Mouse (Mus musculus) thymus, postnatal 0 days (tissue): ENCODE results near the gene C130032M10Rik. TPM values are rescaled to one million over a fixed set of nuclear protein-coding genes. Genes with fewer than 3 reads are reported as not detected.

Experiments
- DNase-seq: peaks from one replicate; pipeline ENCODE4 v3.0.0-alpha.2; 2015; ENCODE audit warnings: low spot score
- polyA plus RNA-seq: library from polyadenylated mRNA; unstranded; fragments of >200 nt; fragmentation: Nextera tagmentation; extraction: Ambion mirVana; gene quantifications from 2 replicates; pipeline ENCODE4 v1.2.1, GENCODE M21; 2015

C130032M10Rik gene
- not detected in 2 replicates for polyA plus RNA-seq

DNA sequence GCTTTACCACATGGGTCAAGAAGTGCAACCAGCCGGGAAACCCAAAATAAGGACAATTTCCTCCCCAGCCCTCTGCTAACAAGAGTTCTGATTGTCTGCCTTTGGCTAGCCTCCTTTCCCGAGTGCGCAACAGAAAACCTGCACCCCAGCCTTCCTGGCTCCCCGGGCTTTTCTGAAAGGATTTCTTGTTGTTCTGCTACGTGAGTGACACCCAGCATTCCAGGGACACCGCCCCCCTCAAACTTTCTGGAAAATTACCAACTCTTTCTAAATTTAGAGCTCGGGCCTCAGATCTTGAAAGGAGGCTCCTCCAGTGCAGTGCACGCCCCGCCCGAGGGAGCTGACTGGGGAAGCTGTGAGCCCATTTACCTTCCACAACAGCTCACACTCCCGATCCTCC lies at the start of gene C130032M10Rik:
C130032M10Rik (plus strand) TSS at position 334 of the 400 bp plus-strand sequence.
- DNase-seq, result no peak

GRCm38 (mm10) chr9:114466871-114467270 lies 48.6 kb upstream of the C130032M10Rik start:
- DNase-seq, result no peak

DNA sequence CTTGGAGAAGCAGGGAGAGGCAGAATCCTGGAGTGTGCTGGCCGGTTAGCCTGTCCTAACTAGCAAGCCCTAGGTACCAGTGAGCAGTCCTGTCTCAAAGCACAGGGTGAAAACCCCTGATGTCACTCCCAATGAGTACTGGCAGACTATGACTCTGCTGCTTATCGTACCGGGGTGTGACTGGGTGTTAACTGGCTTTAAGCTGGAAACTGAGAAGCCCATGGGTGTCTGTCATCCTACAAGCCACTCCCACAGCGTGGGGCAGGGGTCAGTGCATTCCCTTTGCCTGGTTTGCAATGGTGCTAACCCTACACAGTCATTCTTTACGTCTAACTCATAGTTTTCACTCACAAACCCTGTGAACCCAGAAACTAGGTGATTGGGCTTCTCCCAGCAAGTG lies 47.3 kb upstream of the C130032M10Rik start:
- no peak for DNase-seq

DNA sequence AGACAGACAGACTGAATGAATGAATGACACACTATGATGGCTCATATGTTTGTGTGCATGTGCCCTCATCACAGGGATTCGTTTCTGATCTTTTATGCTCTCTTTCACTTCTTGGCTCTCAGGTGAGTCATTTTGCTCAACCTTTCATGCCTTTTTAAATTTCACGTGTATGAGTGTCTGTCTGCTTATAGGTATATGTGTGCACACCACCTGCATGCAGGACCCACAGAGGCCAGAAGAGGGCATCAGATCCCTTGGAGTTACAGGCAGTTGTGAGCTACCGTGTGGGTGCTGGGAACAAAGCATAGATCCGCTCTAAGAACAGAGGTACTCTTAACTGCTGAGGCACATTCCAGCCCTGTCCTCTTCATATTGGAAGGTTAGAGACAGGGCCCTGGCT lies 46.8 kb upstream of the C130032M10Rik start:
- no peak for DNase-seq

DNA sequence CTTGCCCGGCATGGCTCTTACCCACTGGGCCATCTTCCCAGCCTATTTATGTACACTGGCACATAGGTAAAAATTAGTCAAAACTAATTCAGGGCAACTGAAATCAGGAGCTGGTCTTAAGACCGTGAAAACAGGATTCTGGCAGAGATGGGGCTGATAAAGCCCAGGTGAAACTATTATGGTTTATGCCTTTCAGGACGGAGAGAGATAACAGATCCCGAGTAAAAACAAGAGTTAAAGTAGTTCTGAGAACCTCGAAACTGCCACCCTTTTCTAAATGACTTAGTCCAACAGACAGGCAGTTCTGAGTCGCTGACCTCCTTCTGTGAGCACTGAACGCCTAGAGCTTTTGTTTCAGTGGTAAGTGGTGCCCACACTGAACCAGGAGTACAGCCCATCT lies 43.6 kb upstream of the C130032M10Rik start:
- DNase-seq, result no peak

- no peak for DNase-seq
Observed at GRCm38 (mm10) chr9:114477019-114477418, 38.5 kb upstream of the C130032M10Rik start.

DNA sequence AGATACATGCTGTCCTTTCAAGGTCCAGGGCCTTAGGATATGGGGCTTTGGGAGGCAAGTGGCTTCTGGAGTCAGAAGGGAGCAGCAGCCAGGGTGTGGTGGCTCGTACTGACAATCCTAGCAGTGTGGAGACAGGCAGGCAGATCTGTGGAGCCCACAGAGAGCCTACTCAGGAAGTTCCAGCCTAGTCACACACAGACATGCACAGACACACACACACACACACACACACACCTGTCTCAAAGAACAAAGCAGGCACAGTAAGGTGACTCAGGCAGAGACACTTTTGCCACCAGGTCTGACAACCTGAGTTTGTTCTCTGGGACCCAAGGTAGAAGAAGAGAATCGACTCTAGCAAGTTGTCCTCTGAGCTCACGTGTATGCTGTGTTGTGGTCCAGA lies 34.6 kb upstream of the C130032M10Rik start:
- DNase-seq, result peak; percentile 30

GRCm38 (mm10) chr9:114484771-114485170 lies 30.7 kb upstream of the C130032M10Rik start:
- DNase-seq, result no peak

DNA sequence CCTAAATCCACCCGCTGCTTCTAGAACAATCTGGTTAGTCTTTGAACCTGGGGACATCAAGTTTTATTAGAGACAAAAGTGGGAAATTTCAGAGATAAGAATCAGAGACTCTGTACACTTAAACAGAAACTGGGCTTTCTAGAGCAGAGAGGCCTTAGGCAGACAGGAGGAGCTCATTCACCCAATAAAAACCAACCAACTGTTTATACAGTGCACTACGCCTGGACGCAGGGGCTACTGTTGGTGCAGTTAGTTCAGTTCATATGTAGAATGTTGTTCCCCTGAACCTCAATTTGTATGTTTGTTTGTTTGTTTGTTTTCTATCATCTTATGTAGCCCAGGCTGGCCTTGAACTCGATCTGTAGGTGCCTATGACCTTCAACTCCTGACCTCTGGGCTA lies 28.7 kb upstream of the C130032M10Rik start:
- DNase-seq, result no peak

GRCm38 (mm10) chr9:114487481-114488258 lies 27.8 kb upstream of the C130032M10Rik start:
- DNase-seq, result no peak

- peak; percentile 86 for DNase-seq
Observed at GRCm38 (mm10) chr9:114496469-114496868, 19.0 kb upstream of the C130032M10Rik start.

GRCm38 (mm10) chr9:114498218-114498617 lies 17.3 kb upstream of the C130032M10Rik start:
- peak; percentile 87 for DNase-seq

GRCm38 (mm10) chr9:114499783-114500515 lies 15.5 kb upstream of the C130032M10Rik start:
- DNase-seq, result peak; percentile 69

DNA sequence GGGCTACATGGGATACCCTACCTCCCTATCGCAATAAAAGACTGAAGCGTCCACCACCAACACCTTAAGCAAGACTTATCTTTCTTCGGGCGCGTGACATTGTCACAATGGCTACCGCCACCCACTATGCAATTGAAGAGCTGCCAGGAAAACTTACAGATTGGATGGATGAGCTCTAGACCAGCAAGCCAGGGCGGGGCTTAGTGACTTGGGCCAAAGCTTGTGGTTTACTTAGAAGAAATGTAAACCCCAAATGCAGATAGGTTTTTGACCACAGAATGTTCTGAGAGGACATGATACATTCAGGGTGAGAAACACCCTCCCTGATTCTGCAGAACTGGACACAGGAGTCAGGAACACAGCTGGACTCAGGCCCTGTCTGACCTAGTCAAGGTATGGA lies 14.4 kb upstream of the C130032M10Rik start:
- DNase-seq, result no peak

GRCm38 (mm10) chr9:114501913-114502312 lies 13.6 kb upstream of the C130032M10Rik start:
- DNase-seq, result no peak

- DNase-seq, result no peak
Observed at GRCm38 (mm10) chr9:114502711-114503427, 12.6 kb upstream of the C130032M10Rik start.

- no peak for DNase-seq
Observed at GRCm38 (mm10) chr9:114504816-114505215, 10.7 kb upstream of the C130032M10Rik start, which contains the start of gene Ccr4. Ccr4 (minus strand) TSS chr9:114504916.

DNA sequence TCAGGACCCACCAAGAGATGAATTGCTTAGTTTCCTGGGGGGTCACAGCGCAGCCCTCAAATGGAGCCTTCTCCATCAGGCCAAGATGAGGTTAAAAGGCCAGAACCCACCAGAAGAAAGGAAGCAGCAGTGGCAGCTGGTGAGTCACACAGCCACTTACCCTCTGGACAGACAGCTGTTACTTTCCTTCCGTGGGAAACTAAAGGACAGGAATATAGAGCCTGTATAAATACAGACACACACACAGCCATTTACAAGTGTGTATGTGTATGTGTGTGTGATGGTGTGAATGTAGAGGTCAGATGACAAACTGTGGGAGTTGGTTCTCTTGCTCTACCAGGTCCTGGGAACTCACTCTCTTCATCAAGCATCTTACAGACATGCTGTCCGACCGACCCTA lies 8.9 kb upstream of the C130032M10Rik start:
- DNase-seq, result no peak

GRCm38 (mm10) chr9:114507421-114507820 lies 8.1 kb upstream of the C130032M10Rik start:
- no peak for DNase-seq

DNA sequence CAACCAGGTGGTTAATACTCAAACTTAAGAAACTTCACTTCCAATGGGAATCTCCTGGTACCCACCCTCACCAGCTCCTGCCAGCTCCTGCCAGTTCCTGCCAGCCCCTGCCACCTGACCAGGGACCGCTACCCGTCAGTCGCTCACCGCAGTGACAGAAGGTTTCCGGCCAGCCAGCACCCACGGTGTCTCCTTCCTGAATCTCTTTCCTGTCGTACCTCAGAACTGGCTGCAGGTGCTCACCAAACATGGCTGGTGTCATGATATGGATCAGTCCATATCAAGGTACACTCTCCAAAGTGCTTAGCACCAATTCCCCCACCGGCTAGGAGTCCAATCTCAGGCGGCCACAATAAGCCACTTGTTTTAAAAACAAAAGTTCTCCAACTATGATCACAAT lies 5.7 kb upstream of the C130032M10Rik start:
- peak; percentile 76 for DNase-seq

- DNase-seq, result no peak
Observed at GRCm38 (mm10) chr9:114512831-114513230, 2.7 kb upstream of the C130032M10Rik start.
